Mouse (Mus musculus) thymus, postnatal 36 days (tissue): ENCODE measurements around the gene Rfx7.

ENCODE experiments used
- DNase-seq, 2 experiments: peaks; one replicate each; pipeline ENCODE4 v3.0.0; 2022; ENCODE audit warnings: mixed read lengths in 2 of 2

Rfx7 gene

GRCm38 (mm10) chr9:72531996-72532380 lies at the start of gene Rfx7:
TSS of gene Rfx7 (plus strand) at chr9:72532240.
- peak; percentile 75 to 84 for DNase-seq

GRCm38 (mm10) chr9:72488523-72488922 lies 43.5 kb upstream of the Rfx7 start:
- DNase-seq = no peak

- no peak for DNase-seq
These were observed 42.9 kb upstream of the Rfx7 start for GRCm38 (mm10) chr9:72489131-72489530.

DNA sequence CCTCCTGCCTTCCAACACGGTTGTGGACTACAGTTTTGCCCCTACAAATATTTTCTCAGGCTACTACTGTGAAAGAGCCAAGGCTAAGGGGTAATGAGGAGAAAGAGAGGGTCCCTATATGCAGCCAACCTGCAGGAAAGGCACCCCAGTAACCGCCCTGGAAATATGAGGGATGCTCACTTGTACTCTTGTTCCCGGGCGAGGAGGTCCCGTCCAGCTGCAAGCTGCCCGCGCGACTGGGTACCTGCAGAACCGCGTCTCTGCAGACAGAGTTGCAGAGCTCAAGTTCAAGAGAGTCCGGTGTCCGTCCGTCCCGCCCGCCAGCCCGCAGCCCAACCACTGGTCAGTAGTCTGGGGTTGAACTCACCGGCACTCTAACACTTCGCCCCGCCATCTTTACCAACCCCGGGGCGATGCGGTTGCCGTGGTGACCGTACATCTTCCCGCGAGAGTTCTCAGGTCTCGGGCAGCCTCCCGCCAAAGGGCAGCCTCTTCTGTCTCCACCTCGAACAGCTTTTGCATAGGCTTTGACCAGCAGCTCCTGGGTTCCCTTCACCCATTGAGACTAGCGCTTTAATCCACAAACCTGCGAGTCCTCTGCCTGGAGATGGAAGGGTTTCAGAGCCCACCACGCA lies 40.4 kb upstream of the Rfx7 start:
- peak; percentile 88 to 91 for DNase-seq

GRCm38 (mm10) chr9:72492194-72492565 lies 39.9 kb upstream of the Rfx7 start, which contains the start of gene Tex9:
TSS of gene Tex9 (minus strand) at chr9:72492212.
- DNase-seq = no peak

- DNase-seq = peak; percentile 27 to 52
These were observed 38.6 kb upstream of the Rfx7 start for GRCm38 (mm10) chr9:72493465-72493864.

- DNase-seq = no peak
These were observed 37.9 kb upstream of the Rfx7 start for GRCm38 (mm10) chr9:72493984-72494685.

GRCm38 (mm10) chr9:72496691-72497090 lies 35.3 kb upstream of the Rfx7 start:
- no peak for DNase-seq

- DNase-seq = no peak
These were observed 34.9 kb upstream of the Rfx7 start for GRCm38 (mm10) chr9:72497171-72497570.

GRCm38 (mm10) chr9:72512229-72512981 lies 19.6 kb upstream of the Rfx7 start:
- no peak for DNase-seq

- DNase-seq = no peak
These were observed 16.7 kb upstream of the Rfx7 start for GRCm38 (mm10) chr9:72515366-72515765.

DNA sequence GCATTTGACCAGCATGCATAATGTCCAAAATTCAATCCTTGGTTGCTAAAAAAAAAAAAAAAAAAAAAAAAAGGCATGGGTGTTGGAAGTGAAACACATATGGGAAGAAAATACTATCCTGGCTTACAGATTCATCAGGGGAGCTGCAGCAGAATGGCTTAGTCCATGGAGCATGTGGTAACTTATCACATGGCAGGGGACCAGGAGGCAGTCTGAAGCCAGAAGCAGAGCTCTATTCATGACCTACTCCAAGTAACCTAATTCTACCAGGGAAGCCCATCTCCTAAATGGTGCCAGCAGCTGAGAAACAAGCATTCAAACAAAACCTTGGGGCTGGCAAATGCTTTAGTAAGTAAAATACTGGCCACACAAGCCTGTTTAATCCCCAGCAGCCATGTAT lies 12.8 kb upstream of the Rfx7 start:
- no peak for DNase-seq

DNA sequence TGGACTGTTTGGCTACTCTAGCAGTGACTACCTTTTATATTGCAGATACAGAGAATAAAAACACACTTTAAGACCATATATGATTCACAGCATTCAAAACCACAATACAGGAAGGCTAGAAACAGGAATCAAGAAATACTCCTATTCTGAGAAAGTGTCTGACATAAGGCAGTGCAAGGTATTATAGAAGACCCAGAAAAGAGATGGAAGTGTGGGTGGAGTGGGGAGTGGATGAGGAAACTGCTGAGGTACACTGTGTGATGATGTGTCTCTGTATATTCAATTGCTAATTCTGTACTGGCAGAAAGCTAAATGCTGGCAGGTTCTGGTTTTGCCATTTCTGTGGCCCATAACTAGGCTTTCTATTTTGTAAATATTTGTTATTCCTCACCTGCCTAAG lies 11.2 kb upstream of the Rfx7 start:
- DNase-seq = no peak

- no peak for DNase-seq
These were observed 5.9 kb upstream of the Rfx7 start for GRCm38 (mm10) chr9:72526091-72526490.

DNA sequence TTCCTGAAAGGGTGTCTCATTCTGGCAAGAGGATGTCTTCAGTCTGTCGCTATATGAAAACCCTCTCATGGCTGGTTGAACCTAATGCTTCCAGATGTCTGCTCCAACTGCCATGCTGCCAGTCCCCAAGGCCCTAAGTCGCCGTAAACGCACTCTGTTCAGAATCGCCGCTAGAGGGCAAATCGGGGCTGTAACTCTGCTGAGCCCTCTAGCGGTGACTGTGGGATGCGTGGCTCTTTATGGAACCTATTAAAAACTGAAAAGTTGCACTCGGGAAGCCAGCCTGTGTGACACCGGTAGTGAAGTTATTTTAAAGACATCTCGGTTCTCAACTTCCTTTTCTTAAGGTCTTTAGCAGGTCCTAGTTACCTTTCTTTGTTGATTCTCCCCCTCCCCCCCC lies 1.8 kb upstream of the Rfx7 start:
- DNase-seq = peak; percentile 87 to 88

- DNase-seq = peak in 1 of 2 experiments; percentile 11
These were observed 1.2 kb upstream of the Rfx7 start for GRCm38 (mm10) chr9:72530824-72531223.

DNA sequence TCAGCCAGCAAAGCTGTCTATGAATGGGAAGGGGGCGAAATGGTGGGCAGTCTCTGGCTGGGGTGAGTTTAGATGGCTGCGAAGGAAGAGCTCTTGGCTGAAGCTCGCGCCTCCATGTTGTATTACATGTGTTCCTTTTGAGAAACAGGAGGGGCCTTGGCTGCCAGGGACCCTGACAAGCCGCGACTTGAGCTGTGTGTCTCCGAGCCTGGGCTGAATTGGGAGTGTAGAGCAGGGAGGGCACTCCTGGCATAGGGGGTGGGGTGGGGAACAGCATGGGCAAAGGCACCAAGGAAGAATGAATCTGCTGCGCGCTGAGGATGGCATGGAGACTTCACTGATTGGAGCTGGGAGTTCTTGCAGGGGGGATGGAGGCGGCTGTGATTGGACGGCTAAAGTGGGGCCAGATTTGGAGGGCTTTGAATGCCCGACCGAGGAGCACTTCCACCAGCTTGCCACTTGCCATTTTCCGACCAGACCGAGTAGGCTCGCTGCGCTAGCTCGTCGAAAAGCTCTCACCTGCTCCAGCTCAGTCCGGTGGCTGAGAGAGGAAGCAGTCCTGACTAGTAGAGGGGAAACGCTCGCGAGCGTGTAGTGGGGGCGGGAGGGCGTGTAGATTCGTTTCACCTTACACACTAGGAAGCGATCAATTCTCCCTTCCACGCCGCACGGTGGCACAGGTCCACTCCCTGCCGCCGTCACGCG lies 597 bp upstream of the Rfx7 start:
- DNase-seq = peak; percentile 74 to 81

DNA sequence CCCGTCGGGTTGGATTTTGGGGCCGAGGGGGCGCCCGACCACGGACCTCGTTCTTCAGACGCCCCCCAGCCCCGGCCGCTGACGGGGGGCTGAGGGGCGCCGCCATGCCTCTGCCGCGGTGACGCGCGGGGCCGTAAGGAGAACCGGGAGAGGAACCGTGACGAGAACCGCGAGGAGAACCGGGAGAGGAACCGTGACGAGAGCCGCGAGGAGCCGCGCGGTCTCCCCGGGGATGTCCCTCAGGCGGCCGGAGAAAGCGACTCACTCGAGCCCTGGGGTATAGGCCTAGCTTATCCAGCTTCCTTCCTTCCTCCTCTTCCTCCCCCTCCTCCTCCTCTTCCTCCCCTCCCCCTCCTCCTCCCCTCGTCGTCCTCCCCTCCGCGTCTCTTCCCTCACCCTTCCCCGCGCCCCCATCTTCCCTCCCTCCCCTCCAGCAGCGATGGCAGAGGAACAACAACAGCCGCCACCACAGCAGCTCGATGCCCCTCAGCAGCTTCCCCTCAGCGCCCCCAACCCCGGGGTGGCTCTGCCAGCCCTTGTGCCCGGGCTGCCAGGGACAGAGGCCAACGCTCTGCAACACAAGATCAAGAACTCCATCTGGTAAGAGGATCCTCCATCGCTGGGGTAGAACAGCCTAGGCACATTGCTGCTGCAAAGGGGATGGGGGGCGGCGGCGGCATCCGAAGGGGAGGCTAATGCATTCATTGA lies 495 bp downstream of the Rfx7 start:
- DNase-seq = peak; percentile 68 to 80

DNA sequence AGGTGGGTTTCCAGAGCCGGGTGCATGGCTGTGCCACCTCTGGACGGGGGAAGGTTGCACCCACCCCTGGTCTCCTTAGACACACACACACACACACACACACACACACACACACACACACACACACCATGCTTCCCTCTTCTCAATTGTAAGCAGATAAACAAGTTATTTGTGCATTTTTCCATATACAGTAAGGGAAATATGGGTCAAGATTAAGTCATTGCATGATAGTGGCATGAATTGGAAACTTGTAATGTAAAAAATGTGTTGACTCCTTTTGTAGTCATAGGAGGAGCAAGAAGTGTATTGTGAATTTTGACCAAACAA lies 1.0 kb downstream of the Rfx7 start:
- no peak for DNase-seq

GRCm38 (mm10) chr9:72534985-72535384 lies 2.9 kb downstream of the Rfx7 start:
- DNase-seq = no peak

DNA sequence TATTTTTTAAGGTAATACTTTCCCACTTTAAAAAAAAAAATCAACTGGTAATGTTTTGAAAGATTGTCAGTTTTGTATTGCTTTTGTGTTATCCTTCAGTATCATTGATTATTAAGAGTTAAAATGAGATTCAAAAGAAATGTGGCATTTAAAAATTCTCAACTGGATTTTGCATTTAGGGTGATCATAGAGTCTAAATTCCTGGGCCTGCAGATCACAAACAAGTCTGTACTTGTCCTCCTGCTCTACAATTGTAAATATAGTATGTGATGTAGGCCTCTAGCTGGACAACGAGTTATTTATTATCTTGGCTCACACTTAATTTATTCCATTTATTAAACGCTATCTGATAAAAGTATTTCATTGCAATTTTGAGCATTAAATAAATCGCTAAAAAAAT lies 3.4 kb downstream of the Rfx7 start:
- no peak for DNase-seq

DNA sequence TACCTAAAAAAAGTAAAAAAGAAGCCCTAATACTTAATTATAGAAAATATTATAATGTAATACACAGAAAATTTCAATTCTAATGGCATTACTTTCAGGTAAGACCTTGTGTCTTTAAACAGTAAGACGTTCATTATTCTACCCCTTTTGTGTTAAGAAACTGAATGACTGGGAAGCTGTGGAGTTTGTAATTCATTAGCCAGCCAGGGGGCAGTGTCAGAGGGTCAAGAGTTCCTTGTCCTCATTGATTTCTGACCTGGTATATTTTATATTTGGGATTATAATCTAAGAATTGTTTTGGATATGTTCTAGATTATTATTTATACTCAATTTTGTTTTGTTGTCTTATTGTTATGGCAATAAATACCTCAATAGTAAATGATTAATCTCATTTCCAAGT lies 5.0 kb downstream of the Rfx7 start:
- no peak for DNase-seq

- no peak for DNase-seq
These were observed 11.6 kb downstream of the Rfx7 start for GRCm38 (mm10) chr9:72543590-72543989.
